Mouse (Mus musculus) spleen, adult 2 months (tissue): Measurements from ENCODE around the gene AI854703. TPM values are rescaled to one million over a fixed set of nuclear protein-coding genes. Genes with fewer than 3 reads are reported as not detected.
A peak's percentile ranks its signal among the peaks of the same experiment; 100 is the strongest.

Source experiments
- DNase-seq, 2 experiments: peaks; one replicate each; pipeline versions ENCODE4 v3.0.0 to v3.0.0-alpha.2; 2012 to 2021; ENCODE audit warnings: low spot score in 2 of 2, low read depth in 1 of 2
- H3K27ac ChIP-seq: fragments of 200-500 bp; 2 replicates; pipeline ENCODE4 v1.5.1; 2012; ENCODE audit warnings: low read length, inconsistent platforms; ENCODE audit not compliant: insufficient read depth
- H3K27me3 ChIP-seq: fragments of 200-500 bp; 2 replicates; pipeline ENCODE4 v1.6.1; 2012; ENCODE audit warnings: mild to moderate bottlenecking, moderate library complexity, low read length, inconsistent platforms; ENCODE audit not compliant: control insufficient read depth, insufficient read depth
- H3K36me3 ChIP-seq: fragments of 200-500 bp; 2 replicates; pipeline ENCODE4 v1.6.1; 2012; ENCODE audit warnings: mild to moderate bottlenecking, low read length, inconsistent platforms; ENCODE audit not compliant: control insufficient read depth, insufficient read depth
- H3K4me1 ChIP-seq: fragments of 200-500 bp; 2 replicates; pipeline ENCODE4 v1.6.1; 2011; ENCODE audit warnings: inconsistent platforms; ENCODE audit not compliant: control insufficient read depth, insufficient read depth, insufficient read length
- H3K4me3 ChIP-seq: fragments of 200-500 bp; 2 replicates; pipeline ENCODE4 v1.5.1; 2011; ENCODE audit warnings: mild to moderate bottlenecking, inconsistent platforms; ENCODE audit not compliant: insufficient read depth, insufficient read length; ENCODE audit errors: extremely low read depth
- CTCF ChIP-seq: fragments of 200-500 bp; IDR thresholded peaks from 2 replicates; pipeline ENCODE4 v1.5.1; 2011; ENCODE audit warnings: mild to moderate bottlenecking, inconsistent platforms; ENCODE audit not compliant: insufficient read depth, insufficient read length, insufficient replicate concordance; ENCODE audit errors: extremely low read depth
- POLR2A ChIP-seq: fragments of 200-500 bp; IDR thresholded peaks from 2 replicates; pipeline ENCODE4 v1.6.1; 2011; ENCODE audit warnings: low read depth, low read length, inconsistent platforms
- WGBS: fragments of 180-500 bp; shearing (Covaris S2); methylation state at CpG from one replicate; pipeline ENCODE4 v1.1.7; 2018; 5-methylcytosine and 5-hydroxymethylcytosine counted together
- polyA plus RNA-seq: library from polyadenylated mRNA; depleted of rRNA; stranded (reverse); fragments of >200 nt; gene quantifications from 2 replicates; pipeline ENCODE4 v1.2.3, GENCODE M21; 2012

AI854703 gene
- polyA plus RNA-seq, 1 experiment = 0.77 TPM

DNA sequence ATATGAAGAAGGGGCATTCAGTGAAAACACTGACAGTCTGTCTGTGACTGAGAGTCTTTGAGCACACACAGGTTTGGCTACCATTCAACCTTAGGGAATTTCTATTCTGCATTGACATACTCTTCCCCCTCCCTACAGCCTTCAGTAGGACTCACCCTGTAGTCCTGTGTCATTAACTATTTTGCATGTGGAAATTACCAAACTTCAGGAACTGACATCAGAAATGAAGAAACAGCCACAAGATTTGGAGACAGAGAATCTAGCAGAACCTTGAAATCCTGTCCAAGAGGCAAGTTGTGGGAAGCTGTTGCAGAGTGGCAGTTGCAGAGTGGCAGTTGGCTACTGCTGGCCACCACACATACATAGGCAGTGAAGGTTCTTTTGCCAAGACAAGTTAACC is 41.5 kb downstream of the AI854703 start:
- Histone ChIP-seq H3K27me3 (no peaks in the 10 kb centered on the region), H3K36me3 (no peaks in the 10 kb centered on the region), H3K27ac (no peak overlapping the region), H3K4me1 (peaks cover 31% of the 10 kb centered on the region; the same call in 1 of the 2 replicates), H3K4me3 (no peak overlapping the region)
- TF ChIP-seq CTCF (no peak), POLR2A (no peak)
- no peak for DNase-seq

- 69% methylated on average over 2 of the region's 2 CpGs for WGBS
- DNase-seq = no peak
Observed at GRCm38 (mm10) chr6:48669446-48669969, 42.9 kb downstream of the AI854703 start.

DNA sequence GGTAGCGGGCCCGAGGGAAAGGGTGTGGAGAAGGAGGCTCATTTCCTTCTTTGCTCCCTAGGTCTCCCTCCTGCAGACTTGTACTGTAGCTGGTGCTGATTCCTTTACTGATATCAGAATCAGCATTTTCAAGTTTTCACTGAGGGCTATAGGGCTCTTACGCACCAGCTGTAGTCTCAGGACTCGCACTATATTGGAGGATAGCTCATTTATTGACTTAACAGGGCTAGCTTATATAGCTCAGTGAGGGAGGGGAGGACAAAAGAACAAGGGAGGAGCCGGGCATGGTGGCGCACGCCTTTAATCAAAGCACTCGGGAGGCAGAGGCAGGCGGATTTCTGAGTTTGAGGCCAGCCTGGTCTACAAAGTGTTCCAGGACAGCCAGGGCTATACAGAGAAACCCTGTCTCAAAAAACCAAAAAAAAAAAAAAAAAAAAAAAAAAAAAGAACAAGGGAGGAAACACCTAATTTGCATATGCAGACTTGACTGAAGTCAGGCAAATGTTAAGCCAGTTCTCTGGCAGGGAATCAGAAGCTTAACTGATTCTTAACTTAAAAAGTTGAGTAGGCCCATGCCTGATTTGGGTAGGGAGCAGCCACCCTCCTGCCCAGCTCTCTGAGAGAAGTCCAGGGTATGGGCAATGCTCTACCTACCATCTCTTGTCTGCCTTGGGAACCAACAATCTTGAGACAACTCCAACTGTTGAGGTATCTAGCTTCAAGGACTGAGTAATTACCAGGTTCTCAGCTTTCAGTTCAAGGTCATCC is 47.9 kb downstream of the AI854703 start:
- DNase-seq = no peak
- Histone ChIP-seq H3K4me3 (no peak overlapping the region; the same call in 1 of the 2 replicates), H3K27me3 (no peaks in the 10 kb centered on the region), H3K27ac (peak overlapping the region; percentile 95), H3K4me1 (peaks cover 19% of the 10 kb centered on the region), H3K36me3 (peaks cover 3% of the 10 kb centered on the region; the same call in 1 of the 2 replicates)
- TF ChIP-seq POLR2A (no peak; the same call in 1 of the 2 replicates), CTCF (no peak)
- 71% methylated on average over 9 of the region's 9 CpGs for WGBS

More at GRCm38 (mm10) chr6:48669446-48669969, 42.9 kb downstream of the AI854703 start:
- no peaks in the 10 kb centered on the region for H3K36me3 ChIP-seq
- peaks cover 21% of the 10 kb centered on the region; the same call in 1 of the 2 replicates for H3K4me1 ChIP-seq
- no peaks in the 10 kb centered on the region for H3K27me3 ChIP-seq
- H3K4me3 ChIP-seq = no peak overlapping the region
- no peak overlapping the region for H3K27ac ChIP-seq
- no peak for TF ChIP-seq CTCF
- no peak for TF ChIP-seq POLR2A

- Histone ChIP-seq H3K36me3 (peaks cover 3% of the 10 kb centered on the region; the same call in 1 of the 2 replicates), H3K4me3 (peak overlapping the region; percentile 54; the same call in 1 of the 2 replicates), H3K27ac (peak overlapping the region; percentile 95), H3K4me1 (peaks cover 21% of the 10 kb centered on the region), H3K27me3 (no peaks in the 10 kb centered on the region)
- 16% methylated on average over 10 of the region's 10 CpGs for WGBS
- DNase-seq = no peak
- TF ChIP-seq CTCF = no peak
- no peak for TF ChIP-seq POLR2A
Observed at GRCm38 (mm10) chr6:48675400-48675930, 48.9 kb downstream of the AI854703 start.

DNA sequence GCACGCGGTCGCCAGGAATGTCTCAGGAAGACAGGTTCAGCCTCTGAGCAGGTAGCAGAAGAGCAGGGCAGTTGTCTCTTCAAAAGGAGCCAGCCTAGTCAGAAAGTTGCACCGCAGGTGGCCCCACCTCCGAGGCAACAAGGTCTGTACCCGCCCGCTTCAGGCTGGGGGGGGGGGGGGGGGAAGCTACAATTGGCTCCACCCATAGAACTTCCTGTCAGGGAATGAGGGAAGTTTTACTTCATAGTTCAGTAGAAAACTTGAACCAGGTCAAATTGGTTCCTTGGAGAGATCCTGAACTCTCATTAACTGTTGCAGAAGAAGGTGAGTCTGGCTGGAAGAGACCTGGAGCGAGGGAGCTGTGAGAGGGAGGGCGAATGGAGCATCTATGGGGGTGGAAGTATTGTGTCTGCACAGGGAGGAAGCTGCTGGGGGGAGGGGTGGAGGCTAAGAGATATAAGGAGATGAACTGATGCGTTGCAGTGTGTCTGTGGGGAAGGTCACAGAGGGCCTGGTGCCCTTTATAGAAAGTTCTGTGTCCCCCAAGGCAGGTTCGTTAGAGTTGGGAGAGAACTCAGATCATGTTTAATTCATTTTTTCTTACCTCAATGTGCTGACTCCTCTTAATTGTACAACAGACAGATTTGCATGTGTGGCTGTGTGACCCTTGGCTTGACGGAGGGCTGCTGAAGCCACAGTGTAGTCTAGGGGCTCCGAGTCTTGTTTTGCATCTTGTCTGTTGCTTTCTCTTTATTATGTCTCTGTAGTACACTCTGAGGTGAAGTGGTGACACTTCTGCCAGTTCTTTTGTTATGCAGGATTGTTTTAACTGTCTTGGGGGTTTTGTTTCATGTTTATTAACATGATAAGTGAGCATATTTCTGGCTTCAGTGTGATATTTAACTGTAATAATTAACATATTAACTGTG is 49.6 kb downstream of the AI854703 start, which contains the start of gene Gimap9:
TSS of gene Gimap9 (plus strand) at position 199 of the 929 bp plus-strand sequence.
- no peaks in the 10 kb centered on the region for H3K27me3 ChIP-seq
- TF ChIP-seq CTCF (no peak), POLR2A (peak; percentile 98)
- peak; percentile 77 to 86 for DNase-seq
- under 1% methylated on average over 13 of the region's 13 CpGs for WGBS
- peak within 1 kb of the TSS; percentile 95 for H3K27ac ChIP-seq
- peak within 1 kb of the TSS; percentile 97 for H3K4me3 ChIP-seq
- H3K36me3 ChIP-seq = peaks cover 3% of the 10 kb centered on the region; the same call in 1 of the 2 replicates
- peaks cover 22% of the 10 kb centered on the region for H3K4me1 ChIP-seq

DNA sequence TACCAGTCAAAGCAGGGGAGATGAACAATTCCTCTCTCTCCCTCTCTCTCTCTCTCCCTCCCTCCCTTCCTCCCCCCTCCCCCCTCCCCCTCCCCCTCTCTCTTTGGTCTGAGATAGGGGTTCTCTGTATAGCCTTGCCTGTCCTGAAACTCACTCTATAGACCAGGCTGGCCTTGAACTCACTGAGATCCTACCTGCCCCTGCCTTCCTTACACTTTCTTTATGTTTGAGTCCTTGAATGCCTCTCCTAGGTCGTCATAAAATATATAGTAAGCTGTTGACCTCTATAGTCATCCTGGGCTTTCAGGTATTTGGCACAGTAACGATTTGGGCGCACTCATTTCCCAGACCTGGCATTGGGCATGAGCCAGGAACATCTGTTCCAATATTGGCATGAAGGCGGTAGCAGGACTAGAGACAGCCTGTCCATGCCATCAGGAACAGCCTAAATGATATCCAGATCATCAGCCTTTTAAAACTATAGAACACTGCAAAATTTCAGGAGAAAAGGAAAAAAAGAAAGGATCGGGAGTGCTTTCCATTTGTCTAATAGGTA is 50.4 kb downstream of the AI854703 start:
- Histone ChIP-seq H3K27ac (peak overlapping the region; percentile 81), H3K4me3 (peak overlapping the region; percentile 39), H3K27me3 (no peaks in the 10 kb centered on the region), H3K36me3 (peaks cover 3% of the 10 kb centered on the region; the same call in 1 of the 2 replicates), H3K4me1 (peaks cover 26% of the 10 kb centered on the region)
- no peak for DNase-seq
- 49% methylated on average over 5 of the region's 5 CpGs for whole genome bisulfite sequencing
- TF ChIP-seq CTCF (no peak), POLR2A (no peak)
